Mouse (Mus musculus) heart, embryonic 14.5 days (tissue): ENCODE results near the gene Hip1r. TPM values are rescaled to one million over a fixed set of nuclear protein-coding genes. Genes with fewer than 3 reads are reported as not detected.

Source experiments
- ATAC-seq: fragments of 200-750 bp; cut with Nextera tagmentation; 2 replicates; pipeline ENCODE4 v1.8.0; 2017; ENCODE audit warnings: low read depth, moderate TSS enrichment; ENCODE audit not compliant: insufficient number of reproducible peaks, insufficient read depth, low FRiP score
- H3K27ac ChIP-seq, 2 experiments: fragments of 200-500 bp in 1 of 2; fragments of 300-500 bp in 1 of 2; sonication (generic) in 1 of 2; replicated peaks in 1 of 2; 2 replicates each; pipeline ENCODE4 v1.5.1; 2012 to 2014; ENCODE audit warnings: low read depth in 2 of 2, low read length in 2 of 2, control low read depth in 1 of 2, mild to moderate bottlenecking in 1 of 2, mixed read lengths in 1 of 2; ENCODE audit not compliant: control insufficient read depth in 1 of 2, insufficient read depth in 1 of 2
- H3K27me3 ChIP-seq: fragments of 300-500 bp; sonication (generic); 2 replicates; pipeline ENCODE4 v1.6.1; 2014; ENCODE audit warnings: mild to moderate bottlenecking, low read length, control low read depth; ENCODE audit not compliant: control insufficient read depth, insufficient read depth
- H3K36me3 ChIP-seq: fragments of 300-500 bp; sonication (generic); 2 replicates; pipeline ENCODE4 v1.6.1; 2014; ENCODE audit warnings: mild to moderate bottlenecking, control low read depth, low read length, mixed read lengths; ENCODE audit not compliant: control insufficient read depth, insufficient read depth
- H3K4me1 ChIP-seq, 2 experiments: fragments of 200-500 bp in 1 of 2; fragments of 300-500 bp in 1 of 2; sonication (generic) in 1 of 2; 2 replicates each; pipeline ENCODE4 v1.6.1; 2012 to 2014; ENCODE audit warnings: low read length in 2 of 2, control low read depth in 1 of 2, mixed read lengths in 1 of 2; ENCODE audit not compliant: control insufficient read depth in 2 of 2, insufficient read depth in 2 of 2
- H3K4me2 ChIP-seq: fragments of 300-500 bp; sonication (generic); 2 replicates; pipeline ENCODE4 v1.6.1; 2014; ENCODE audit warnings: mild to moderate bottlenecking, low read length
- H3K4me3 ChIP-seq, 2 experiments: fragments of 200-500 bp in 1 of 2; fragments of 300-500 bp in 1 of 2; sonication (generic) in 1 of 2; 2 replicates each; pipeline ENCODE4 v1.5.1; 2012 to 2014; ENCODE audit warnings: low read length in 2 of 2, mild to moderate bottlenecking in 2 of 2, control low read depth in 1 of 2, low read depth in 1 of 2, moderate library complexity in 1 of 2; ENCODE audit not compliant: control insufficient read depth in 1 of 2, insufficient read depth in 1 of 2
- H3K9ac ChIP-seq: fragments of 300-500 bp; sonication (generic); 2 replicates; pipeline ENCODE4 v1.6.1; 2014; ENCODE audit warnings: mild to moderate bottlenecking, low read length
- H3K9me3 ChIP-seq: fragments of 300-500 bp; sonication (generic); 2 replicates; pipeline ENCODE4 v1.6.1; 2016; ENCODE audit warnings: low read length, control low read depth; ENCODE audit not compliant: control insufficient read depth
- WGBS: fragments of 180-500 bp; shearing (Covaris S2); extraction: QIAGEN DNeasy Blood & Tissue Kit; methylation state at CpG from one replicate; pipeline ENCODE4 v1.1.7; 2014; 5-methylcytosine and 5-hydroxymethylcytosine counted together
- polyA plus RNA-seq: library from polyadenylated mRNA; unstranded; fragments of >200 nt; fragmentation: Nextera tagmentation; extraction: Ambion mirVana; gene quantifications from 2 replicates; pipeline ENCODE4 v1.2.1, GENCODE M21; 2014

The Hip1r gene
- polyA plus RNA-seq, 1 experiment from 2014 or later: 5.3 TPM

DNA sequence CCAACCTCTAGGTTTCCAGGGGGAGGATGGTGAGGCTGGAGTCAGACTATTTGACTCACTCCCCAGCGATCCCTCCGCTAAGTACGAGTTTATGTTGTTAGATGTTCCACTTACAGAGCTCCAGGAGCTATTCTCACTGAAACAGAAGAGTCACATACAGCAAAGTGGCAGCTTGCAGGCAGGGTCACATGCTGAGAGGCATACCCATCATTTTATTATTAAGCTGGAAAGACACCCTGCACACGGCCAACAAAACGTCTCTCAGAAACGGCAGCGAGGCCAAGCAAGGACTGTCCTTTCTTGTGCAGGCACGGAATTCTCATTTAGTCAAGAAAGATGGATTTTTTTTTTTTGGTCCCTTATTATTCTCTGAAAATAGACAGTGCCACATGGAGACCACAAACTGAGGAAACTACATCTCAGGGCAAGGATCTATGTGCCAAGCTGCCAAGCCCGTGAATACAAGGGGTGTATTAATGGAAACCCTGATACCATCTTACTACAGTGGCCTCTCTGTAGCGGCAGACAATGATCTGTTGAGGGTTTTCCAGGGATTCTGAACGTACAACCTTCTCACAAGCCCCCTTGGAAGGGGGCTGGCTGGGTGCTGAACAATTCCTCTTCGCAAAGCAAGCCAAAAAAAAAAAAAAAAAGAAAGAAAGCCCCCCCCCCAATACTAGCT is 57.1 kb downstream of the Hip1r start:
- Histone ChIP-seq H3K4me1 (peaks cover 38 to 49% of the 10 kb centered on the region in 2 experiments), H3K4me3 (peak overlapping the region; percentile 78), H3K9me3 (no peaks in the 10 kb centered on the region), H3K27me3 (no peaks in the 10 kb centered on the region), H3K36me3 (0 out of 2 replicates have a peak, but pooled peaks cover 2% of the 10 kb centered on the region), H3K9ac (peak overlapping the region; percentile 95), H3K4me2 (peak overlapping the region; percentile 81), H3K27ac (peak overlapping the region; percentile 84 to 97)
- WGBS: 16% methylated on average over 12 of the region's 12 CpGs
- no peak for ATAC-seq

DNA sequence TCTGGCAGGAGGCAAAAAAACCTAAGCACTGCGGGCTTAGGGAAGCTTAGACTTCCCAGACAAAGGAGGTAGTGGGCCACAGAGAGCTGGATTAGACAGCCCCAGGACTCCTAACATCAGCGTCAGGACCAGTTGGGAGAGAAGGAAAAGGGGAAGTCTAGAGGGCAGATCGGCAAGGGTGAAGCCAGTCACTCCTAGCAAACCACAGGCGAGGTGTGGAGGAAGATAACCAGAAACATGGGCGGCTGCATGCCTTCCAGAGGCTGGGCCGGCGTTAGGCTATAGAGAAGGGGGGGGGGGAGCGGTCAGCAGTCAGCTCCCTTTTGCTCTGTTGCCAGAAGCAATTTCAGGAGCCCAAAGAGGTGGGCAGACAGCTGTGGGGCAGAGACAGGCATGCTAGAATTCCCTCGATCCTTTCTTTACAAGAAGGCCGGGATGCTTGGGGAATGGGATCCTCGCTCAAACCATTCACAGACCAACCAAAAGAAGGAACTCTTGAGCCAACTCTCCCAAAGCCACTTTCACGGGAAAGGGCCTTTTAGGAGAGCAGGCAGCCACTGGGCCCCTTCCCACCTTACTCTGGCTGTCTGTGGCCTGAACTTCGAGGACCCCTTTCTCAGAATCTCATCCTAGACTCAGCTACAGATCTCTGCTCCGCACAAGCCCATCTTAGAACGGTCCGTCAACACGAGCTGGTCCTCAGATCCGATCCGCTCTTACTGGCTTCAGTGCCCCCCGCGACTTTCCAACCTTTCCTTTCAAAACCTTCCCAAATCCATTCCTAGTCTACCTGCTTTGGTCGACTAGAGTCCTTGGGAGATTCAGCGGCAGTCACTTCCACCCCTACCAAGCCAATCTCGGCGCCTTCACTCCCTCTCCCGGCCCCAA is 57.9 kb downstream of the Hip1r start:
- 1% methylated on average over 25 of the region's 26 CpGs for WGBS
- H3K9ac ChIP-seq: peak overlapping the region; percentile 95
- H3K9me3 ChIP-seq: no peaks in the 10 kb centered on the region
- H3K36me3 ChIP-seq: 0 out of 2 replicates have a peak, but pooled peaks cover 2% of the 10 kb centered on the region
- H3K27ac ChIP-seq: peak overlapping the region; percentile 84 to 97
- peak overlapping the region; percentile 81 for H3K4me2 ChIP-seq
- no peaks in the 10 kb centered on the region for H3K27me3 ChIP-seq
- H3K4me3 ChIP-seq: peak overlapping the region; percentile 78
- peaks cover 30 to 42% of the 10 kb centered on the region in 2 experiments for H3K4me1 ChIP-seq
- peak; percentile 37; the same call in 1 of the 2 replicates for ATAC-seq

DNA sequence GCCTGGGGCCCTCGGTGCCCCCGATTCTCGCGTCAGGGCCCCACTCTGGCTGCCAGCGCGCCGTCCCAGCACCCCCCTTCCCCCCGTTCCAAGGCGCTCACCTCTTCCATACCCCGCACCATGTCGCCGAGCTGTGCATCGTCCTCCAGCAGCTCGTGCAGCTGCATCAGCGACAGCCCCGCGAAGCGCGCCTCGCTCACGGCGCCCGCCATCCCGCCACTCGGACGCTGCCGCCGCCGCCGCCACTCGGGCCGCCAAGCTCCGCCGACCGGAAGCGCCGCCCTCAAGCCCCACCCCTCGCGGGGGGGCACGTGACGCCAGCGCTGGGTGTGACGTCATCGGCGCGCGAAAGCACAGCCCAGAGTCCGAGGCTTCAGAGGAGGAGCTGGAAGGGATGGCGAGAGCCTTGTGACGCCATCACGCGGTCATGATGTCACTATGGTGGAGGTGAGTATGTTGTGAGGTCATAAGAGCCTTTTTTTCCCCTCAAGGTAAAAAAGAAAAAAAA is 58.6 kb downstream of the Hip1r start, which contains the start of gene Vps37b:
Gene Vps37b, minus strand, starts transcription at position 270 of the 508 bp plus-strand sequence.
- Histone ChIP-seq H3K9me3 (no peaks in the 10 kb centered on the region), H3K27me3 (no peaks in the 10 kb centered on the region), H3K27ac (peak within 1 kb of the TSS; percentile 84 to 97), H3K36me3 (no peaks in the 10 kb centered on the region), H3K4me1 (peaks cover 29 to 41% of the 10 kb centered on the region in 2 experiments), H3K4me3 (peak within 1 kb of the TSS; percentile 78), H3K4me2 (peak within 1 kb of the TSS; percentile 81), H3K9ac (peak within 1 kb of the TSS; percentile 95)
- under 1% methylated on average over 49 of the region's 52 CpGs for WGBS
- ATAC-seq: peak; percentile 70; the same call in 1 of the 2 replicates

DNA sequence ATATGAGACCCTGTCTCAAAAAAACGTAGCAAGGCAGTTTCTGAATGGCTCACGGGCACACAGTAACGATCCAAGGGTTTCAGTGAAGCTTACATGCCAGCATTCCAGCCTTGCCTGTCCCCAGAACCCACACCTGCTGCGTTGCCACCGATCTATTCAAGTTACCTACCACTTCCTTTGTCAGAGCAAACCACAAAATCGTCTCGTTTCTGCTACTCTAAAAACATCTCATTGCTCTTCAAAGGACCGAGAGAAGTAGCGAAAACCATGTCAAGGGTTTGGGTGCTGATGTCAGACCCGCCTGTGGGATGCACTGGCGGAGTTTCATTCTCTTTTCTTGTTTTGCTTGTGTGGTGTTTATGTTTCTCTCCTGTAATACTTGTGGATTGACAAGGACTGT is 61.0 kb downstream of the Hip1r start:
- ATAC-seq: no peak
- Histone ChIP-seq H3K4me1 (peaks cover 8 to 22% of the 10 kb centered on the region in 2 experiments), H3K27ac (no peak overlapping the region), H3K36me3 (no peaks in the 10 kb centered on the region), H3K4me2 (no peak overlapping the region), H3K27me3 (no peaks in the 10 kb centered on the region), H3K9me3 (no peaks in the 10 kb centered on the region), H3K9ac (no peak overlapping the region), H3K4me3 (no peak overlapping the region)
- WGBS: 73% methylated on average over 11 of the region's 11 CpGs

DNA sequence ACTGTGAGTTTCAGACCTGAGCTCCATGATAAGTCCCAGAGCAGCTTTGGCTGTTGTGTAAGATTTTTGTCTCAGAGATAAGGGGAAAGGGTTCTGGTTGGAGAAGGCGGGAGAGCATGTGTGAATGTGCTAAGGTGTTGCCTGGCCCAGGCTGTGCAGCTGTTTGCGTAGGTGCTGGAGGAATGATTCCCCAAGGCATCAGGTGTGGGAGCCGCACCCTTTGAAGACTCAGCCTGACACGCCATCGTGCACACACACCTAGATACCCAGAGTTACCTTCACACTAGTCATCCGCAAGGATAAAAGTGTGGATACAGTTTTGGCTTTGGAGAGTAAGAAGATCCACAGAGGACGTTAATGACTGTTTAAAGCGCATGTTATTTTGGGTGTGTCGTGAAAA is 62.0 kb downstream of the Hip1r start:
- no peak for ATAC-seq
- H3K4me2 ChIP-seq: no peak overlapping the region
- H3K27me3 ChIP-seq: no peaks in the 10 kb centered on the region
- H3K27ac ChIP-seq: no peak overlapping the region
- H3K36me3 ChIP-seq: no peaks in the 10 kb centered on the region
- peaks cover 7 to 13% of the 10 kb centered on the region in 2 experiments for H3K4me1 ChIP-seq
- H3K4me3 ChIP-seq: no peak overlapping the region
- H3K9ac ChIP-seq: no peak overlapping the region
- H3K9me3 ChIP-seq: no peaks in the 10 kb centered on the region
- 77% methylated on average over 9 of the region's 9 CpGs for WGBS

DNA sequence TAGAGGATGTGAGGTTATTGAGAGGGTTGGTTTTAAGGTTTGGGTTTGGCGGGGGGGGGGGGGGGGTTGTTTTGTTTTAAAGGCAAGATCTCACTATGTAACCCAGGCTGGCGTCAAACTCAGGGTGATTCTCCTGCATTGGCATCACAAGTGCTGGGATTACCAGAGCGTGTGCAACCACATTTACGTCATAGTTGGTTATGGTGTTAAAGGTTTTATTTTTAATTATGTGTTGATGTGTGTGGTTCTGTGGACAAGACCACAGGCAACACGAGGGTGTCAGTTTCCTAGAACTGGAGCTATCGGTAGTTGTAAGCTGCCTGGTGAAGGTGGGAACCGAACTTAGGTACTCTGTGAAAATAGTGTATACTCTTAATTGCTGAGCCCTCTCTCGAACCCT is 62.4 kb downstream of the Hip1r start:
- ATAC-seq: no peak
- 70% methylated on average over 8 of the region's 8 CpGs for WGBS

DNA sequence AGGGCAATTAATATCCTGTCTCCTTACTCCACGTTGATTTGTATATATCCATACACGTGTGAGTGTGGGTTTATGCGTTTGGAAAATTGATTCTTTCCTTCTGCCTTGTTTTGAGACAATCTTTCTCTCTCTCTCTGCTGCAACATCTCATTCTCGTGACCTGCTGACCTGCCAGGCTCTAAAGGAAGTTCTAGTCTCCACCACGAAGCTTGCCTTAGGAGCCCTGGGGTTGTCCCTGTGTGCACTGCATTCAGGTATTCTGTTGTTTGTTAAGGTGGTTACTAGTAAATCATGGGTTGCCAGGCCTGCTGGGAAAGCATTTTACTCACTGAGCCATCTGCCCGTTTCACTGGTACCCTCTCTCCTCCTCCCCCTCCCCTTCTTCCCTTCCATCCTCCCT is 62.9 kb downstream of the Hip1r start:
- ATAC-seq: no peak
- Histone ChIP-seq H3K4me1 (peaks cover 11 to 17% of the 10 kb centered on the region in 2 experiments), H3K4me3 (no peak overlapping the region), H3K27me3 (no peaks in the 10 kb centered on the region), H3K9ac (no peak overlapping the region), H3K9me3 (no peaks in the 10 kb centered on the region), H3K36me3 (no peaks in the 10 kb centered on the region), H3K4me2 (no peak overlapping the region), H3K27ac (no peak overlapping the region)
- 47% methylated on average over 6 of the region's 6 CpGs for WGBS

More for the DNA sequence above, 62.4 kb downstream of the Hip1r start:
- no peak overlapping the region for H3K27ac ChIP-seq
- no peaks in the 10 kb centered on the region for H3K36me3 ChIP-seq
- no peak overlapping the region for H3K4me2 ChIP-seq
- no peak overlapping the region for H3K4me3 ChIP-seq
- H3K4me1 ChIP-seq: peaks cover 7 to 12% of the 10 kb centered on the region in 2 experiments
- H3K9me3 ChIP-seq: no peaks in the 10 kb centered on the region
- H3K27me3 ChIP-seq: no peaks in the 10 kb centered on the region
- H3K9ac ChIP-seq: no peak overlapping the region
